Mouse (Mus musculus): ENCODE measurements around the gene Rpn2. TPM values are rescaled to one million over a fixed set of nuclear protein-coding genes. Genes with fewer than 3 reads are reported as not detected.

The Rpn2 gene
- polyA plus RNA-seq, 1 experiment from 2014 or later: 165 TPM

- H3K9me3 ChIP-seq (replicated peaks; ENCODE audit: control insufficient read depth, low read length): no peaks in the 10 kb centered on the region
- H3K4me2 ChIP-seq (ENCODE audit: low read depth, low read length): no peak overlapping the region
- H3K36me3 ChIP-seq (ENCODE audit: control insufficient read depth, insufficient read depth): no peaks in the 10 kb centered on the region
- no peak overlapping the region for H3K4me3 ChIP-seq (ENCODE audit: low read depth, low read length)
- 30% methylated on average over 5 of the region's 5 CpGs for WGBS (ENCODE audit: insufficient replicate concordance)
- H3K27ac ChIP-seq (ENCODE audit: low read length): no peak overlapping the region
- no peaks in the 10 kb centered on the region for H3K27me3 ChIP-seq (ENCODE audit: control insufficient read depth, insufficient read depth, low read depth, low read length)
- no peak overlapping the region for H3K9ac ChIP-seq (ENCODE audit: low read depth, low read length)
- no peaks in the 10 kb centered on the region for H3K4me1 ChIP-seq (ENCODE audit: control insufficient read depth, low read depth, low read length)
- no peak for ATAC-seq (ENCODE audit: low read depth)
Observed at GRCm38 (mm10) chr2:157338663-157339062, 59.8 kb downstream of the Rpn2 start.

- no peaks in the 10 kb centered on the region for H3K36me3 ChIP-seq (ENCODE audit: control insufficient read depth, insufficient read depth)
- H3K9me3 ChIP-seq (replicated peaks; ENCODE audit: control insufficient read depth, low read length): no peaks in the 10 kb centered on the region
- H3K4me1 ChIP-seq (ENCODE audit: control insufficient read depth, low read depth, low read length): no peaks in the 10 kb centered on the region
- H3K27ac ChIP-seq (ENCODE audit: low read length): no peak overlapping the region
- no peak overlapping the region for H3K4me3 ChIP-seq (ENCODE audit: low read depth, low read length)
- WGBS (ENCODE audit: insufficient replicate concordance): 63% methylated on average over 7 of the region's 7 CpGs
- H3K9ac ChIP-seq (ENCODE audit: low read depth, low read length): no peak overlapping the region
- no peaks in the 10 kb centered on the region for H3K27me3 ChIP-seq (ENCODE audit: control insufficient read depth, insufficient read depth, low read depth, low read length)
- no peak for ATAC-seq (ENCODE audit: low read depth)
- no peak overlapping the region for H3K4me2 ChIP-seq (ENCODE audit: low read depth, low read length)
Observed at GRCm38 (mm10) chr2:157339532-157339931, 60.7 kb downstream of the Rpn2 start.

GRCm38 (mm10) chr2:157340221-157340741 is 61.5 kb downstream of the Rpn2 start:
- Histone ChIP-seq H3K27ac (ENCODE audit: low read length) (no peak overlapping the region), H3K9ac (ENCODE audit: low read depth, low read length) (no peak overlapping the region), H3K9me3 (replicated peaks; ENCODE audit: control insufficient read depth, low read length) (no peaks in the 10 kb centered on the region), H3K27me3 (ENCODE audit: control insufficient read depth, insufficient read depth, low read depth, low read length) (no peaks in the 10 kb centered on the region), H3K4me1 (ENCODE audit: control insufficient read depth, low read depth, low read length) (no peaks in the 10 kb centered on the region), H3K36me3 (ENCODE audit: control insufficient read depth, insufficient read depth) (no peaks in the 10 kb centered on the region), H3K4me2 (ENCODE audit: low read depth, low read length) (no peak overlapping the region), H3K4me3 (ENCODE audit: low read depth, low read length) (no peak overlapping the region)
- WGBS (ENCODE audit: insufficient replicate concordance): 52% methylated on average over 7 of the region's 7 CpGs
- ATAC-seq (ENCODE audit: low read depth): no peak

GRCm38 (mm10) chr2:157341554-157342270 is 62.9 kb downstream of the Rpn2 start:
- no peak for ATAC-seq (ENCODE audit: low read depth)
- no peaks in the 10 kb centered on the region for H3K27me3 ChIP-seq (ENCODE audit: control insufficient read depth, insufficient read depth, low read depth, low read length)
- H3K9me3 ChIP-seq (replicated peaks; ENCODE audit: control insufficient read depth, low read length): no peaks in the 10 kb centered on the region
- 40% methylated on average over 11 of the region's 11 CpGs for WGBS (ENCODE audit: insufficient replicate concordance)
- H3K4me2 ChIP-seq (ENCODE audit: low read depth, low read length): no peak overlapping the region
- H3K27ac ChIP-seq (ENCODE audit: low read length): no peak overlapping the region
- H3K36me3 ChIP-seq (ENCODE audit: control insufficient read depth, insufficient read depth): no peaks in the 10 kb centered on the region
- H3K9ac ChIP-seq (ENCODE audit: low read depth, low read length): no peak overlapping the region
- no peaks in the 10 kb centered on the region for H3K4me1 ChIP-seq (ENCODE audit: control insufficient read depth, low read depth, low read length)
- no peak overlapping the region for H3K4me3 ChIP-seq (ENCODE audit: low read depth, low read length)

GRCm38 (mm10) chr2:157342328-157342926 is 63.6 kb downstream of the Rpn2 start:
- 54% methylated on average over 5 of the region's 5 CpGs for WGBS (ENCODE audit: insufficient replicate concordance)
- Histone ChIP-seq H3K4me2 (ENCODE audit: low read depth, low read length) (no peak overlapping the region), H3K4me1 (ENCODE audit: control insufficient read depth, low read depth, low read length) (no peaks in the 10 kb centered on the region), H3K9ac (ENCODE audit: low read depth, low read length) (no peak overlapping the region), H3K4me3 (ENCODE audit: low read depth, low read length) (no peak overlapping the region), H3K27me3 (ENCODE audit: control insufficient read depth, insufficient read depth, low read depth, low read length) (no peaks in the 10 kb centered on the region), H3K36me3 (ENCODE audit: control insufficient read depth, insufficient read depth) (no peaks in the 10 kb centered on the region), H3K27ac (ENCODE audit: low read length) (no peak overlapping the region), H3K9me3 (replicated peaks; ENCODE audit: control insufficient read depth, low read length) (no peaks in the 10 kb centered on the region)
- ATAC-seq (ENCODE audit: low read depth): no peak

- H3K27me3 ChIP-seq (ENCODE audit: control insufficient read depth, insufficient read depth, low read depth, low read length): no peaks in the 10 kb centered on the region
- 54% methylated on average over 6 of the region's 6 CpGs for WGBS (ENCODE audit: insufficient replicate concordance)
- H3K4me2 ChIP-seq (ENCODE audit: low read depth, low read length): no peak overlapping the region
- H3K4me3 ChIP-seq (ENCODE audit: low read depth, low read length): no peak overlapping the region
- no peak for ATAC-seq (ENCODE audit: low read depth)
- no peaks in the 10 kb centered on the region for H3K4me1 ChIP-seq (ENCODE audit: control insufficient read depth, low read depth, low read length)
- H3K27ac ChIP-seq (ENCODE audit: low read length): no peak overlapping the region
- H3K9me3 ChIP-seq (replicated peaks; ENCODE audit: control insufficient read depth, low read length): no peaks in the 10 kb centered on the region
- H3K9ac ChIP-seq (ENCODE audit: low read depth, low read length): no peak overlapping the region
- H3K36me3 ChIP-seq (ENCODE audit: control insufficient read depth, insufficient read depth): no peaks in the 10 kb centered on the region
Observed at GRCm38 (mm10) chr2:157343337-157343736, 64.5 kb downstream of the Rpn2 start.

GRCm38 (mm10) chr2:157347361-157348159 is 68.7 kb downstream of the Rpn2 start, which contains the start of gene Ghrh:
Gene Ghrh, minus strand, starts transcription at chr2:157347506.
- no peak within 1 kb of the TSS for H3K27ac ChIP-seq (ENCODE audit: low read length)
- ATAC-seq (ENCODE audit: low read depth): no peak
- no peaks in the 10 kb centered on the region for H3K4me1 ChIP-seq (ENCODE audit: control insufficient read depth, low read depth, low read length)
- no peaks in the 10 kb centered on the region for H3K27me3 ChIP-seq (ENCODE audit: control insufficient read depth, insufficient read depth, low read depth, low read length)
- H3K9ac ChIP-seq (ENCODE audit: low read depth, low read length): no peak within 1 kb of the TSS
- no peak within 1 kb of the TSS for H3K4me2 ChIP-seq (ENCODE audit: low read depth, low read length)
- no peak within 1 kb of the TSS for H3K4me3 ChIP-seq (ENCODE audit: low read depth, low read length)
- H3K9me3 ChIP-seq (replicated peaks; ENCODE audit: control insufficient read depth, low read length): no peaks in the 10 kb centered on the region
- H3K36me3 ChIP-seq (ENCODE audit: control insufficient read depth, insufficient read depth): no peaks in the 10 kb centered on the region
- WGBS (ENCODE audit: insufficient replicate concordance): 73% methylated on average over 26 of the region's 26 CpGs

GRCm38 (mm10) chr2:157349121-157349778 is 70.4 kb downstream of the Rpn2 start:
- H3K4me1 ChIP-seq (ENCODE audit: control insufficient read depth, low read depth, low read length): no peaks in the 10 kb centered on the region
- H3K9ac ChIP-seq (ENCODE audit: low read depth, low read length): no peak overlapping the region
- no peak overlapping the region for H3K27ac ChIP-seq (ENCODE audit: low read length)
- no peaks in the 10 kb centered on the region for H3K9me3 ChIP-seq (replicated peaks; ENCODE audit: control insufficient read depth, low read length)
- H3K27me3 ChIP-seq (ENCODE audit: control insufficient read depth, insufficient read depth, low read depth, low read length): no peaks in the 10 kb centered on the region
- no peak overlapping the region for H3K4me2 ChIP-seq (ENCODE audit: low read depth, low read length)
- H3K36me3 ChIP-seq (ENCODE audit: control insufficient read depth, insufficient read depth): no peaks in the 10 kb centered on the region
- no peak overlapping the region for H3K4me3 ChIP-seq (ENCODE audit: low read depth, low read length)
- 60% methylated on average over 12 of the region's 12 CpGs for whole genome bisulfite sequencing (ENCODE audit: insufficient replicate concordance)
- ATAC-seq (ENCODE audit: low read depth): no peak

Measured in liver, embryonic 16.5 days (tissue).